15 mouse cellular contexts compared by ENCODE assay signal in genomic region chr11:94346611-94347010, GRCm38 (mm10). TPM values are rescaled to one million over a fixed set of nuclear protein-coding genes. Genes with fewer than 3 reads are reported as not detected.
A peak's percentile ranks its signal among the peaks of the same experiment; 100 is the strongest.
DNase-seq lines count a peak whose midpoint lies in the region; ATAC-seq and TF ChIP-seq lines count a peak whose summit lies in the region.
"Had no signal": no experiment of that assay in that cellular context is flagged by ENCODE, and none has a peak within 500 bp of the region (broad histone marks: within the 10 kb centered on the region; RNA-seq: fewer than 3 reads in every experiment).

No protein-coding gene starts in this region.

- H3K27ac ChIP-seq in kidney, adult 2 months (ENCODE audit: insufficient read depth, low read depth, low read length): no peak overlapping the region
- H3K27ac ChIP-seq in intestine, embryonic 14.5 days (ENCODE audit: low read depth): no peak overlapping the region
- H3K27ac ChIP-seq: liver, embryonic 14.5 days; neural tube, embryonic 15.5 days had no signal

- no peak for TF ChIP-seq POLR2A in kidney, adult 2 months (IDR thresholded peaks at IDR 0.05; ENCODE audit: low read depth, low read length)

- no peak overlapping the region for H3K4me3 ChIP-seq in kidney, adult 2 months (ENCODE audit: insufficient read depth, low read depth, low read length)
- no peak overlapping the region for H3K4me3 ChIP-seq in intestine, embryonic 14.5 days (ENCODE audit: low read depth, low read length)
- H3K4me3 ChIP-seq: neural tube, embryonic 15.5 days had no signal

- ATAC-seq in intestine, embryonic 14.5 days (replicated peaks; ENCODE audit: low FRiP score, low TSS enrichment, low read depth): 0 out of 2 replicates have a peak, but pooled peaks have one; percentile 17
- ATAC-seq in erythroblast, adult 5-6 weeks (replicated peaks; ENCODE audit: low FRiP score, poor library complexity, severe bottlenecking): no peak
- ATAC-seq: midbrain, embryonic 16.5 days had no signal

- 31% methylated on average over 3 of the region's 3 CpGs for WGBS in kidney, adult 2 months
- WGBS in intestine, embryonic 14.5 days: 32% methylated on average over 3 of the region's 3 CpGs

- no peaks in the 10 kb centered on the region for H3K27me3 ChIP-seq in kidney, adult 2 months (replicated peaks; ENCODE audit: control insufficient read depth, insufficient read depth, low read length)
- no peaks in the 10 kb centered on the region for H3K27me3 ChIP-seq in intestine, embryonic 14.5 days (replicated peaks; ENCODE audit: control insufficient read depth, insufficient read depth, low read length)
- H3K27me3 ChIP-seq: neural tube, embryonic 15.5 days had no signal

- H3K4me1 ChIP-seq in kidney, adult 2 months (ENCODE audit: control insufficient read depth, insufficient read depth, low read length): 0 out of 2 replicates have a peak, but pooled peaks cover 4% of the 10 kb centered on the region
- peaks cover 15% of the 10 kb centered on the region for H3K4me1 ChIP-seq in intestine, embryonic 14.5 days (replicated peaks; ENCODE audit: control insufficient read depth, insufficient read depth, low read length)

- H3K9ac ChIP-seq in intestine, embryonic 14.5 days (ENCODE audit: low read length): no peak overlapping the region
- H3K9ac ChIP-seq: liver, embryonic 14.5 days; neural tube, embryonic 15.5 days had no signal

- H3K4me2 ChIP-seq in intestine, embryonic 14.5 days (ENCODE audit: low read length): no peak overlapping the region
- H3K4me2 ChIP-seq: heart, embryonic 11.5 days; neural tube, embryonic 15.5 days had no signal

- no peak for TF ChIP-seq CTCF in kidney, adult 2 months (conservative IDR thresholded peaks at IDR 0.05; ENCODE audit: insufficient read depth, insufficient read length, low read depth, low read length)

- no peaks in the 10 kb centered on the region for H3K36me3 ChIP-seq in kidney, adult 2 months (ENCODE audit: control insufficient read depth, insufficient read depth, low read length)
- H3K36me3 ChIP-seq in intestine, embryonic 14.5 days (ENCODE audit: control insufficient read depth, insufficient read depth, low read length): 0 out of 2 replicates have a peak, but pooled peaks cover 5% of the 10 kb centered on the region
- H3K36me3 ChIP-seq: neural tube, embryonic 15.5 days had no signal

- DNase-seq in kidney, adult 2 months: peak; percentile 36
- no peak for DNase-seq in kidney, adult 18-20 months
- peak; percentile 64 to 67 for DNase-seq in urinary bladder, postnatal 36 days (ENCODE audit: low spot score in 2 of 2)
- no peak for DNase-seq in urinary bladder, postnatal 25 days (ENCODE audit: low spot score)
- DNase-seq in intestine, embryonic 14.5 days (ENCODE audit: low spot score): no peak
- no peak for DNase-seq in frontal cortex, postnatal 25 days (ENCODE audit: low spot score in 2 of 2)
- no peak for DNase-seq in layer of hippocampus, adult 8-10 months (ENCODE audit: low spot score in 2 of 2)
- DNase-seq: embryo, embryonic 11 days; kidney, adult 11 months; thymus, postnatal 14 days had no signal

- H3K9me3 ChIP-seq in intestine, embryonic 14.5 days (ENCODE audit: control insufficient read depth, low read length): no peaks in the 10 kb centered on the region
- H3K9me3 ChIP-seq: neural tube, embryonic 15.5 days had no signal

RNA-seq across cellular contexts. Expression of gene Ankrd40, which starts 18.8 kb away (rescaled TPM):
- 124 and 139 TPM in 2 replicates for polyA plus RNA-seq in kidney, adult 2 months (2012; rRNA removed)
- 19.9 and 20.4 TPM in 2 replicates for polyA plus RNA-seq in intestine, embryonic 14.5 days (2014; fragmentation: Nextera tagmentation; extraction: Ambion mirVana)
- 4.0 and 4.4 TPM in 2 replicates for total RNA-seq in erythroblast, adult 5-6 weeks (2015; ENCODE audit: low replicate concordance)
- total RNA-seq in erythroblast, adult 5-6 weeks (2017; ENCODE audit: low replicate concordance): 13.4 and 17.4 TPM in 2 replicates
- total RNA-seq in layer of hippocampus, adult 8-10 months (2022): 100 to 1,000 TPM; 116 to 122 (median 119) TPM

RNA-seq across cellular contexts. Expression of gene Luc7l3, which starts 24.8 kb away (rescaled TPM):
- 6.6 and 8.5 TPM in 2 replicates for polyA plus RNA-seq in kidney, adult 2 months (2012; rRNA removed)
- 89.6 and 96.3 TPM in 2 replicates for polyA plus RNA-seq in intestine, embryonic 14.5 days (2014; fragmentation: Nextera tagmentation; extraction: Ambion mirVana)
- 140 and 142 TPM in 2 replicates for total RNA-seq in erythroblast, adult 5-6 weeks (2015; ENCODE audit: low replicate concordance)
- total RNA-seq in erythroblast, adult 5-6 weeks (2017; ENCODE audit: low replicate concordance): 373 and 416 TPM in 2 replicates
- 100 to 1,000 TPM; 101 to 126 (median 109) TPM for total RNA-seq in layer of hippocampus, adult 8-10 months (2022)

RNA-seq across cellular contexts. Expression of gene Abcc3, which starts 46.2 kb away (rescaled TPM):
- polyA plus RNA-seq in kidney, adult 2 months (2012; rRNA removed): 43.8 and 51.7 TPM in 2 replicates
- 1.5 and 2.1 TPM in 2 replicates for polyA plus RNA-seq in intestine, embryonic 14.5 days (2014; fragmentation: Nextera tagmentation; extraction: Ambion mirVana)
- total RNA-seq in erythroblast, adult 5-6 weeks (2015; ENCODE audit: low replicate concordance): 4.2 TPM in 1 of 2 replicates, not detected in the other
- 3.2 and 8.6 TPM in 2 replicates for total RNA-seq in erythroblast, adult 5-6 weeks (2017; ENCODE audit: low replicate concordance)
- 1 to 10 TPM; 1.3 to 8.4 (median 3.9) TPM for total RNA-seq in layer of hippocampus, adult 8-10 months (2022)

Comparison
In these comparisons a context has a peak if more than half of its experiments do, and no peak if none do; other contexts are left out.
1. DNase-seq: peak in kidney, adult 2 months (single experiment) and urinary bladder, postnatal 36 days (2 of 2); none in kidney, adult 18-20 months (single experiment), urinary bladder, postnatal 25 days (single experiment), intestine, embryonic 14.5 days (single experiment), frontal cortex, postnatal 25 days (0 of 2) and layer of hippocampus, adult 8-10 months (0 of 2).
2. RNA of gene Ankrd40, which starts 18.8 kb away (total RNA-seq): 116 to 122 TPM in layer of hippocampus, adult 8-10 months; 4.0 to 17.4 TPM in erythroblast, adult 5-6 weeks; every median in the first group is over 4 times any median in the second.